Comparison of ENCODE assay signal across 28 mouse cellular contexts in genomic region chr2:93959346-93959745, GRCm38 (mm10). TPM values are rescaled to one million over a fixed set of nuclear protein-coding genes. Genes with fewer than 3 reads are reported as not detected.
DNase-seq lines count a peak whose midpoint lies in the region; TF ChIP-seq lines count a peak whose summit lies in the region.
"Had no signal": no experiment of that assay in that cellular context is flagged by ENCODE, and none has a peak within 500 bp of the region (broad histone marks: within the 10 kb centered on the region; RNA-seq: fewer than 3 reads in every experiment).

No protein-coding gene starts in this region.

- peak overlapping the region; percentile 51 for H3K27ac ChIP-seq in testis, adult 2 months (ENCODE audit: control insufficient read depth, insufficient read depth, low read depth, low read length)
- H3K27ac ChIP-seq in MEL (ENCODE audit: control insufficient read depth, low read depth, low read length): no peak overlapping the region

- no peak for TF ChIP-seq POLR2A in testis, adult 2 months (IDR thresholded peaks at IDR 0.05; ENCODE audit: control insufficient read depth, low read depth, low read length)
- no peak for TF ChIP-seq POLR2A in MEL (IDR thresholded peaks at IDR 0.05; ENCODE audit: control insufficient read depth in 1 of 2, insufficient read depth in 1 of 2, low read depth in 1 of 2, low read length in 2 of 2, poor library complexity in 1 of 2)
- TF ChIP-seq POLR2A in myocyte (IDR thresholded peaks at IDR 0.05; ENCODE audit: insufficient read length, low read depth): no peak

- H3K27me3 ChIP-seq in testis, adult 2 months (ENCODE audit: control insufficient read depth, insufficient read depth, low read length): no peaks in the 10 kb centered on the region
- H3K27me3 ChIP-seq in C2C12 (ENCODE audit: control insufficient read depth, insufficient read depth, insufficient read length): peaks cover 53% of the 10 kb centered on the region
- H3K27me3 ChIP-seq in MEL (ENCODE audit: control insufficient read depth in 1 of 2, insufficient read depth in 2 of 2, low read length in 2 of 2): no peaks in the 10 kb centered on the region
- peaks cover 45% of the 10 kb centered on the region for H3K27me3 ChIP-seq in myocyte (ENCODE audit: control insufficient read depth, insufficient read depth, insufficient read length)
- H3K27me3 ChIP-seq: CH12.LX had no signal

- H3K36me3 ChIP-seq in testis, adult 2 months (ENCODE audit: control insufficient read depth, insufficient read depth, low read length): no peaks in the 10 kb centered on the region
- H3K36me3 ChIP-seq in C2C12 (ENCODE audit: control insufficient read depth, insufficient read depth) (no peaks in the 10 kb centered on the region), MEL (ENCODE audit: control insufficient read depth in 1 of 2, insufficient read depth in 2 of 2, low read length in 2 of 2) (no peaks in the 10 kb centered on the region), myocyte (ENCODE audit: control insufficient read depth, insufficient read depth) (no peaks in the 10 kb centered on the region)
- H3K36me3 ChIP-seq: G1E had no signal

- peaks cover 33% of the 10 kb centered on the region for H3K4me1 ChIP-seq in testis, adult 2 months (ENCODE audit: control insufficient read depth, insufficient read depth, low read length)
- H3K4me1 ChIP-seq in MEL (ENCODE audit: control insufficient read depth in 1 of 2, insufficient read depth in 2 of 2, low read length in 2 of 2): no peaks in the 10 kb centered on the region

- no peak overlapping the region for H3K4me2 ChIP-seq in myocyte (ENCODE audit: low read depth)

- no peak for TF ChIP-seq RAD21 in MEL (IDR thresholded peaks at IDR 0.05; ENCODE audit: low read depth, low read length)

- no peaks in the 10 kb centered on the region for H3K79me3 ChIP-seq in C2C12 (ENCODE audit: low read depth)

- no peak for TF ChIP-seq CTCF in testis, adult 2 months (IDR thresholded peaks at IDR 0.05; ENCODE audit: control insufficient read depth, insufficient read depth, insufficient replicate concordance, low read depth, low read length)
- TF ChIP-seq CTCF in C2C12 (IDR thresholded peaks at IDR 0.05; ENCODE audit: control insufficient read depth, insufficient read depth, insufficient read length) (no peak), MEL (IDR thresholded peaks at IDR 0.05 in 2 of 3, conservative IDR thresholded peaks at IDR 0.05 in 1 of 3; ENCODE audit: control insufficient read depth in 1 of 3, insufficient read depth in 1 of 3, low read depth in 2 of 3, low read length in 3 of 3, poor library complexity in 1 of 3, severe bottlenecking in 1 of 3) (no peak)

- H3K9me3 ChIP-seq in MEL (replicated peaks; ENCODE audit: insufficient read depth, low read length): no peaks in the 10 kb centered on the region

- TF ChIP-seq EP300 in MEL (IDR thresholded peaks at IDR 0.05; ENCODE audit: low read depth in 1 of 2, low read length in 2 of 2): no peak

- H3K79me2 ChIP-seq in C2C12 (ENCODE audit: control insufficient read depth, insufficient read depth) (no peaks in the 10 kb centered on the region), MEL (ENCODE audit: control insufficient read depth, insufficient read depth, low read length, poor library complexity) (no peaks in the 10 kb centered on the region), myocyte (ENCODE audit: control insufficient read depth, insufficient read depth) (no peaks in the 10 kb centered on the region)

- DNase-seq in testis, postnatal 14 days (ENCODE audit: low spot score): no peak
- DNase-seq in MEL (ENCODE audit: low read depth, low spot score): no peak
- DNase-seq in lung, postnatal 4 days: no peak
- no peak for DNase-seq in left cerebral cortex, postnatal 10 days (ENCODE audit: extremely low spot score in 1 of 2, low spot score in 2 of 2)
- no peak for DNase-seq in kidney, postnatal 25 days
- DNase-seq: adrenal gland, adult 2 months; adrenal gland, adult 8-10 months; adrenal gland, postnatal 10 days; adrenal gland, postnatal 14 days; adrenal gland, postnatal 25 days; adrenal gland, postnatal 36 days; B cell, adult 2 months; cerebellum, adult 11 months; cerebellum, adult 11-12 months; cerebellum, adult 18-20 months; cerebellum, adult 2 months had no signal

- H3K9ac ChIP-seq in MEL (ENCODE audit: control insufficient read depth, low read depth, low read length, poor library complexity, severe bottlenecking): no peak overlapping the region

- H3K4me3 ChIP-seq in testis, adult 2 months (ENCODE audit: control insufficient read depth, low read depth, low read length): peak overlapping the region; percentile 14; the same call in 1 of the 2 replicates
- H3K4me3 ChIP-seq in C2C12 (ENCODE audit: insufficient read depth, poor library complexity, severe bottlenecking) (no peak overlapping the region), MEL (ENCODE audit: control insufficient read depth in 1 of 2, insufficient read depth in 1 of 2, low read depth in 2 of 2, low read length in 2 of 2) (no peak overlapping the region), myocyte (no peak overlapping the region)

- intact Hi-C loops in left cerebral cortex, postnatal 10 days (cut with DNase I): loop anchor here (5.0 kb wide), 2 partner anchors 33 to 87 kb away; no protein-coding TSS in a partner anchor

- H3ac ChIP-seq in C2C12 (ENCODE audit: control insufficient read depth, insufficient read length, low read depth): no peak overlapping the region
- no peak overlapping the region for H3ac ChIP-seq in myocyte (ENCODE audit: control insufficient read depth, insufficient read length)

TF ChIP-seq in C2C12, 6 proteins besides CTCF, POLR2A, EP300 and RAD21:
- no peak for TF ChIP-seq CEBPB (IDR thresholded peaks at IDR 0.05; ENCODE audit: low read depth)
- TF ChIP-seq MAX (IDR thresholded peaks at IDR 0.05): no peak
- TF ChIP-seq USF1 (IDR thresholded peaks at IDR 0.05; ENCODE audit: low read depth): peak; percentile 71
- no peak for TF ChIP-seq MYOD1 (IDR thresholded peaks at IDR 0.05; ENCODE audit: control insufficient read depth, insufficient read length, low read depth)
- no peak for TF ChIP-seq MYOG (IDR thresholded peaks at IDR 0.05; ENCODE audit: control insufficient read depth, extremely low read depth, insufficient read length)

TF ChIP-seq in MEL, 35 proteins besides CTCF, POLR2A, EP300 and RAD21:
- TF ChIP-seq USF1 (IDR thresholded peaks at IDR 0.05; ENCODE audit: low read depth, low read length) (peak; percentile 48), GABPA (IDR thresholded peaks at IDR 0.05; ENCODE audit: low read depth, low read length) (no peak), SMC3 (IDR thresholded peaks at IDR 0.05; ENCODE audit: low read depth, low read length) (no peak), MAZ (IDR thresholded peaks at IDR 0.05; ENCODE audit: low read depth, low read length) (no peak), ZC3H11A (IDR thresholded peaks at IDR 0.05; ENCODE audit: low read depth, low read length) (no peak), TAL1 (IDR thresholded peaks at IDR 0.05; ENCODE audit: low read length) (no peak)

TF ChIP-seq in myocyte, 11 proteins besides CTCF, POLR2A, EP300 and RAD21:
- TF ChIP-seq USF1 (IDR thresholded peaks at IDR 0.05; ENCODE audit: low read depth) (peak; percentile 54), REST (IDR thresholded peaks at IDR 0.05; ENCODE audit: insufficient read depth, insufficient read length) (no peak)

RNA-seq across cellular contexts. Expression of gene Gm13889, which starts 2.3 kb away (rescaled TPM):
- polyA plus RNA-seq in testis, adult 2 months (2012; rRNA removed): 7.6 and 8.3 TPM in 2 replicates
- 0.67 TPM for polyA plus RNA-seq in C2C12 (2012; fragmentation: generic; extraction: Trizol)
- not detected in 2 replicates for total RNA-seq in MEL (2012; rRNA removed)
- not detected for polyA plus RNA-seq in MEL (2012; ENCODE audit: insufficient read depth in 1 of 2, insufficient read length in 2 of 2, low read depth in 1 of 2, low replicate concordance in 2 of 2, missing spikeins in 1 of 2)
- 6.1 TPM for polyA plus RNA-seq in myocyte (2012; fragmentation: generic; extraction: Trizol)
- 10 to 100 TPM; 62.6 to 66.5 TPM for total RNA-seq in left cerebral cortex, postnatal 10 days (2021)
- total RNA-seq: CH12.LX, G1E had no signal
- polyA plus RNA-seq: activated CD4-positive, CD25-positive, alpha-beta regulatory T cell, adult 4 months; CD4-positive, CD25-positive, alpha-beta regulatory T cell, adult 4 months had no signal

RNA-seq across cellular contexts. Expression of gene Gm27027, which starts 36.8 kb away (rescaled TPM):
- polyA plus RNA-seq in testis, adult 2 months (2012; rRNA removed): not detected in 2 replicates
- polyA plus RNA-seq in C2C12 (2012; fragmentation: generic; extraction: Trizol): not detected
- not detected in 2 replicates for total RNA-seq in MEL (2012; rRNA removed)
- not detected for polyA plus RNA-seq in MEL (2012; ENCODE audit: insufficient read depth in 1 of 2, insufficient read length in 2 of 2, low read depth in 1 of 2, low replicate concordance in 2 of 2, missing spikeins in 1 of 2)
- polyA plus RNA-seq in myocyte (2012; fragmentation: generic; extraction: Trizol): not detected
- not detected for total RNA-seq in left cerebral cortex, postnatal 10 days (2021)
- total RNA-seq: adrenal gland, adult 18-20 months; adrenal gland, adult 2 months; adrenal gland, postnatal 10 days; adrenal gland, postnatal 14 days; adrenal gland, postnatal 25 days; adrenal gland, postnatal 36 days; adrenal gland, postnatal 4 days; CH12.LX; ES-E14; G1E had no signal
- polyA plus RNA-seq: activated CD4-positive, CD25-positive, alpha-beta regulatory T cell, adult 4 months; adrenal gland, adult 2 months; brain, embryonic 14.5 days; CD4-positive, CD25-positive, alpha-beta regulatory T cell, adult 4 months; G1E; Patski had no signal

RNA-seq across cellular contexts. Expression of gene Alkbh3, which starts 51.3 kb away (rescaled TPM):
- polyA plus RNA-seq in testis, adult 2 months (2012; rRNA removed): 164 and 167 TPM in 2 replicates
- polyA plus RNA-seq in C2C12 (2012; fragmentation: generic; extraction: Trizol) (57.2 TPM), MEL (2012; ENCODE audit: insufficient read depth in 1 of 2, insufficient read length in 2 of 2, low read depth in 1 of 2, low replicate concordance in 2 of 2, missing spikeins in 1 of 2) (not detected), myocyte (2012; fragmentation: generic; extraction: Trizol) (87.8 TPM)
- total RNA-seq in MEL (2012; rRNA removed): not detected in 2 replicates
- total RNA-seq in left cerebral cortex, postnatal 10 days (2021): 10 to 100 TPM; 26.9 to 29.2 TPM

Comparison
In these comparisons a context has a peak if more than half of its experiments do, and no peak if none do; other contexts are left out.
1. RNA of gene Alkbh3, which starts 51.3 kb away (polyA plus RNA-seq): 164 to 167 TPM in testis, adult 2 months, 87.8 TPM in myocyte (single experiment) and 57.2 TPM in C2C12 (single experiment); not detected in MEL; every median in the first group is over 10 times any median in the second.